Mouse (Mus musculus) bone marrow, adult 2 months (tissue): ENCODE results near the gene Sash3. TPM values are rescaled to one million over a fixed set of nuclear protein-coding genes. Genes with fewer than 3 reads are reported as not detected.

Experiments
- H3K27ac ChIP-seq: fragments of 200-500 bp; 2 replicates; pipeline ENCODE4 v1.5.1; 2012; ENCODE audit warnings: low read depth, mild to moderate bottlenecking, control low read depth, inconsistent platforms, low read length; ENCODE audit not compliant: control insufficient read depth, poor library complexity, insufficient read depth
- H3K4me1 ChIP-seq: fragments of 200-500 bp; 2 replicates; pipeline ENCODE4 v1.6.1; 2011; ENCODE audit warnings: low read length; ENCODE audit not compliant: control insufficient read depth, insufficient read depth
- H3K4me3 ChIP-seq: fragments of 200-500 bp; replicated peaks from 2 replicates; pipeline ENCODE3; 2011; ENCODE audit warnings: mild to moderate bottlenecking, low read depth, low read length, control low read depth; ENCODE audit not compliant: control insufficient read depth
- CTCF ChIP-seq: fragments of 200-500 bp; IDR thresholded peaks from 2 replicates; pipeline ENCODE4 v1.5.1; 2011; ENCODE audit warnings: low read length, control low read depth; ENCODE audit not compliant: control insufficient read depth, insufficient read depth
- POLR2A ChIP-seq: fragments of 200-500 bp; IDR thresholded peaks from 2 replicates; pipeline ENCODE4 v1.6.1; 2011; ENCODE audit warnings: low read depth, mild to moderate bottlenecking, control low read depth, low read length, borderline replicate concordance; ENCODE audit not compliant: control insufficient read depth
- WGBS: fragments of 180-500 bp; shearing (Covaris S2); methylation state at CpG from one replicate; pipeline ENCODE4 v1.1.7; 2018; 5-methylcytosine and 5-hydroxymethylcytosine counted together
- polyA plus RNA-seq: library from polyadenylated mRNA; stranded (reverse); fragments of >200 nt; gene quantifications from 2 replicates; pipeline ENCODE4 v1.2.4, GENCODE M21; 2011; ENCODE audit warnings: low replicate concordance; ENCODE audit not compliant: missing spikeins, insufficient read depth, insufficient read length

Gene Sash3
- polyA plus RNA-seq, 1 experiment: 33.7 TPM

DNA sequence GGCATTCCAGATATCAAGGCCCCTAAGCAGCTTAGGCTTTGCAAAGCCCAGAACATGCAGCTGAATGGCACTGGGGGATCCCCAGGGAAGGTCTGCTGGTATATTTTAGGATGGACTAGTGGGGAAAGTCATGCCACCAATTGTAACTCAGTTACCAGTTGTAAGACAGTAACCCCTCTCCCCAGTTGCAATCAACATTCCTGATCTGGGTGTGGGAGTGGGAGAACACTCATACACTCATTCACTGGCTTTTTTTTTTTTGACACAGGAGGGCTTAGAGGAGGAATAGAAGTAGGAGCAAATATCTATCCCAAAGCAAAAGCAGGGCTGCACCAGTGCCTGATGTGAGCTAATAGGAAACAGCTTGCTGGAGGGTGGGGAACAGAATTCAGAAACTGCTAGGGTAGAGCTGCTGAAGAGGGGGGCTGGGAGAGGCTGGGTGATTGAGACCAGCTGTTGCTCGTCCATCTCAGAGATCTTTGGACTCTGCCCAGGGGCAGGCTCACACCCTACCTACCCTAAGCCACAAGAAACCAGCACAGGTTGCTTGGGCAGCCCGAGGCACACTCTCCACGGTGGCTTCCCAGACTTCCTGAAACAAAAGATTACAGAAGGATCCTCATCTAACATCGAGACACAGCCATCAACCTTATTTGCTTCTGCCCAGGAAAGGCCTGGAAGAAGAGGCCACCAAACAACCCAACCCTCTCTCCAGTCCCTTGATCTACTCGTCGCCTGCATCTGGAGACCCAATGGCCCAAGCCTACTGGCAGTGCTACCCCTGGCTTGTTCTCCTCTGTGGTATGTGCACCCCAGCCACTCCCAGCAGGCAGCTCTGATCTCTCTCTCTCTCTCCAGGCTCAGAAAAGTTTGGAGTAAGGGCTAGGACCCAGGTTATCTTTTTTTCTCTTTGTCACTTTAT is 37.6 kb upstream of the Sash3 start, which contains the start of gene Xpnpep2:
Gene Xpnpep2, plus strand, starts transcription at position 332 of the 922 bp plus-strand sequence.
- 30% methylated on average over 6 of the region's 6 CpGs for WGBS
- Histone ChIP-seq H3K4me3 (no peak within 1 kb of the TSS), H3K4me1 (peaks cover 2% of the 10 kb centered on the region), H3K27ac (no peak within 1 kb of the TSS)
- TF ChIP-seq POLR2A (no peak), CTCF (no peak)

DNA sequence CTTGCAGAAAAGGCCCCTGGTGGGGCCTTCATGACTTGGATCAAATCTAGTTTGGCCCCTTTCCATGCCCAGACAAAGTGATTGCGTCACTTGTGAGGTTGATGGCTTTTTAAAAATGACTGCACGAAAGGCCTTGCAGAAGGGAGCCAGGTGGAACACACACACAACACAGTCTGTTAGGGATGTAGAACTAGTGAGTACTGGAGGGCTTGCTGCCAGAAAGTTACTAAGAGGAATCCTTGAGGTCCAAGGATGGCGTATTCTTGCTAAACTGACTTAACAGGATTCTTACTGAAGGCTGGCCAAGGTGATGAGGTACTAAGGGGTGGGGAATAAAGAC is 37.0 kb upstream of the Sash3 start:
- 52% methylated on average over 3 of the region's 3 CpGs for WGBS
- Histone ChIP-seq H3K4me3 (no peak overlapping the region), H3K4me1 (peaks cover 2% of the 10 kb centered on the region), H3K27ac (no peak overlapping the region)
- no peak for TF ChIP-seq CTCF
- no peak for TF ChIP-seq POLR2A

DNA sequence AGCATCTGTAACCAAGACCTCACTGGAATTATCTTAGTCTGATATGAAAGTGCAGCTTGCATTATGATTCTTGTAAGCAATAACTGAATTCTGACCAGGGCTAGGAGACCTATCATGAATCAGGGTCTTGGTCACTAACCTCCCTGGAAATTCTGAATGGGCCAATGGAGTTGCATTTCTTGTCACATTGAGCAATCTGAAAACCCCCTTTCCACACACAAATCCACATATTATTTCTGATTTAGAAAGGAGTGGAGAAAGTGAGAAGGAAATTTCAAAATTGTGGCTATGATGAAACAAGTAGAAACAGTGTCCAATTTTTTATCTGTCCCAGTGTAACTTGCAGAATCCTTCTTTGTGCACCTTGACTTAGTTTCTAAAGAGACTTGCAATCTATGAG is 26.9 kb upstream of the Sash3 start:
- no peak for TF ChIP-seq POLR2A
- TF ChIP-seq CTCF: no peak
- Histone ChIP-seq H3K27ac (no peak overlapping the region), H3K4me3 (no peak overlapping the region), H3K4me1 (no peaks in the 10 kb centered on the region; the same call in 1 of the 2 replicates)

DNA sequence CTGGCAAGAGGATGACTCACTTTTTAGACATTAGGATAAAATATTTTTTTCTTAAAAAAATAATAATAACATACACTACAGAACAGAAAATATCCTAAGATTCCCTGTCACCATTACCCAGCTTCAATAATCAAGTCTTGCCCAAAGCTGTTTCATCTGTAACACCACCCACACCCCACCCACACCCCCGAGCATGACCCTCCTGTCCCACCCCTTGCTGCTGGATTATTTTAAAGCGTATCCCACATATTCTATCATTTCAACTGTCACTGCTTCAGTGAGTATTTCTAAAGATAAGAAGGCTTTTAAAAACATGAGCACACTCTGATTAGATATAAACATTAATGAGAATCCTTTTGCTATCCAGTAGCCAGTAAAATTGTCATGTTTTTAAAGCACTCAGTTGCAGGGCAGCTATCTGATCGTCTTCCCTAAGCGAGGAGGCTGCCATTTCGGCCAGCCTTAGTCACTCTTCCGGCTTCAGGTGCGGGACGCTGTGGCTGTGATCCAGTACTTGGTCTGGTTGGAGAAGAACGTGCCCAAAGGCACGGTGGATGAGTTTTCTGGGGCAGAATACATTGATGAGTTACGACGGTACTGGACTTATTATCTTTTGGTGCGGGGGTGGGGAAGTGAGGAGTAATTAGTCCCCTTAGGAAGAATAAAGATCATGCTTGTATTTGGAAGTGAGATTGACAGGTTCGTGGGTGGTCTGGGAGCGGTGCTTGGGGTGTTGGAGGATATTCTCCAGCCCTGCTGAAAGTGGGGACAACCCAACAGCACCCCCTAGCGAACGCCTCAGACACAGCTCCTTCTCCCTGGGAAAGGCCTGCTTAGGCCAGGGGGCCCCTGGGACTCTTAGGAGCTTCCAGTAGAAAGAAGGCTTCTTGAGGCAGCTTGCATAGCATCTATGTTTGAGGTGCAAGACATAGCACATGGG is 21.8 kb upstream of the Sash3 start:
- WGBS: 26% methylated on average over 17 of the region's 17 CpGs
- TF ChIP-seq POLR2A (no peak), CTCF (peak; percentile 72)
- H3K4me1 ChIP-seq: peaks cover 1% of the 10 kb centered on the region; the same call in 1 of the 2 replicates
- H3K4me3 ChIP-seq: no peak overlapping the region
- H3K27ac ChIP-seq: no peak overlapping the region

DNA sequence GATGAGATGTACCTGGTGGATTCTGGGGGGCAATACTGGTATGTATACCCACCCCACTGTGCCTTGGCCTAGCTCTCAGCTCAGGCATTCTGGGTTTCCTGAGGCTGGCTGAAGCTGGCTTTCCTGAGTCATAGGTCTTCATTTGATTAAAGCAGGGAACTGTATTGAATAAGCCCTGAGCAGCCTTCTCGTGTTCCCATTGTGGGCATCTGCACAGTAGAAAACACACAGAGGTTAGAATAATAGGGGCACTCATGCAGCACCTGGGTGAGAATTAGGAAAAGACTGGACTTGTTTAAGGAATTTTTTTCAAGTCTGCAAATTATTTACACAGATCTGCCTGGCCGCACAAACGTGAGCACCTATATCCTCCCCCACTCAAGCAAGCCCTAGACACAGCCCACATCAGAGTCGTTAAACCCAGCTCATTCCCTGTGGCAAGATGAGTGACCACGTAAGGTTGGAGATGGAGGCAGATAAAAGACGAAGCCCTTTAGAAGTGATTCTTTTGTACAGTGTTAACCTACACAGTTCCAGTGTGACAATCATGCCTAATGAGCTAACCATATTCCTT is 19.2 kb upstream of the Sash3 start:
- peaks cover 1% of the 10 kb centered on the region; the same call in 1 of the 2 replicates for H3K4me1 ChIP-seq
- WGBS: 53% methylated on average over 6 of the region's 6 CpGs
- TF ChIP-seq POLR2A (no peak), CTCF (no peak)
- no peak overlapping the region for H3K27ac ChIP-seq
- no peak overlapping the region for H3K4me3 ChIP-seq

DNA sequence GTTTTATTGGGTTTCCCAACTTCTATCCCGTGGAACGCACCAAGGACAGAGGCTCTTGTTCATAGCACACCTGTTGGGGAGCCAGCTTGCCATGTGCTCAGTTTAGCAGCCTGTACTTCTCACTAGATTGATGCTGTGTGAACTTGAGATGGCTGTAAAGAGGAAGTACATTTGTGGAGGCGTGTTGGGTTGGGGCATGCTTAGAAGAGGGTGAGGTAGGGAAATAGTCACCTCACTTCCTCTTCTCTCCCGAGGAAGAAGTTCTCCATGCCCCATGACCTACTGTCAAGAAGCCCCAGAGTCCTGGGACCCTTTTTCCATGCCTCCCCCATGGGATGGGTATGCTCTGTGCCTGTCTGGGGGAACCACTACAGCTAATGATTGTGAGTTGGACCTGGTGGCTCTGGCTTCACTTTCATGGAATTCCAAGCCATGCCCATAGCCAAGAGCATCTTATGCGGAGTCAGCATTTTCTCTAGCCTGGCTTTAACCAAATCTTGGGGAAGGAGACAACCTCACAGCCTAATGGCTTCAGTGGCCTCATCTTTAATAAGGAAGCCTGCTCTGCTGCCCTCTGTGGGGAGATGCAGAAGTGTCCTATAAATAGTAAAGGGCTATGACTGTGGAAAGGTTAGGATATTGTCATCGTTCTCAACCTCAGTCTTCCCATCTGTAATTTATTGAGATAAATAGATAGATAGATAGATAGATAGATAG is 18.6 kb upstream of the Sash3 start:
- Histone ChIP-seq H3K4me3 (no peak overlapping the region), H3K27ac (peak overlapping the region; percentile 81), H3K4me1 (peaks cover 1% of the 10 kb centered on the region; the same call in 1 of the 2 replicates)
- 30% methylated on average over 6 of the region's 6 CpGs for WGBS
- no peak for TF ChIP-seq POLR2A
- TF ChIP-seq CTCF: no peak

DNA sequence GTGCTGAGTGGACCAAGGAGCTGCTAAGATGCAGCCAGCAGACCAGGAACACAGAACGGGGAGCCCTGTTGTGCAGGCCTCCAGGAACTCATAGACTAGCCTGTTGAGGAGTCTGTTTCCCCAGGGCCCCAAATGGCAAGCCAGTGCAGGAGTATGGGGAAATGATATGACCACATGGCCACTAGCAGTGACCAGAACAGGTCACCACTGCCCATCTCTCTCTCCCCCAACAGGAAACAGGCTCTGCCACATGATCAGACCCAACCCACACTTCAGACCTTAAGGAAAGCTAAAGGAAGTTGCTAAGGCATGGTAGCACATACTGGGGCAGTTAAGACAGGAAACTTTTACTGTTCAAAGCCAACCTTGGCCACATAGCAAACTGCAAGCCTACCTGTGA is 17.1 kb upstream of the Sash3 start:
- TF ChIP-seq POLR2A (no peak), CTCF (no peak)
- Histone ChIP-seq H3K4me1 (peaks cover 1% of the 10 kb centered on the region; the same call in 1 of the 2 replicates), H3K27ac (no peak overlapping the region), H3K4me3 (no peak overlapping the region)
- 42% methylated on average over 1 of the region's 1 CpGs for WGBS

DNA sequence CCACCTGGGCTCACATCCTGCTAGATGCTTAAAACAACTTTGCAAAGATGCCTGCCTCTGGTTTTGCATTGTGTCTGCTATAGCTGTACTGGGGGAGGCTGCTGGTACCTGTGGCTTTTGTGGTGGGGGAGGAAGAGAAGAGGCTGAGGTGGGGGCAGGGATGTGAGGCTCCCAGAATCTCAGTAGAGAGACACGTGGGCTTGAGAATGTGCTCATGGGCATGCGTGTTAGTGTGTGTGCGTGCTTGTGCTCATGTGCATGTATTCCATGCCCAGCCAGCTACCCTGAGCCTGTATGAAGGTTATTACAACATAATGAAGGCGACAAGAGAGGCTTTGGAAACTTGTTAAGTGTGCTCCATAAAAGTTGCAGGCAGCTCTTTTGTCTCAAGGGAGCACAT is 9.3 kb upstream of the Sash3 start:
- no peak for TF ChIP-seq CTCF
- no peak for TF ChIP-seq POLR2A
- Histone ChIP-seq H3K4me3 (no peak overlapping the region), H3K4me1 (peaks cover 6% of the 10 kb centered on the region), H3K27ac (no peak overlapping the region)
- 28% methylated on average over 4 of the region's 4 CpGs for WGBS
